Mouse (Mus musculus) hematopoietic multipotent progenitor cell, adult 10-12 weeks (in vitro differentiated cells): Measurements from ENCODE around the gene Scgb2b11. TPM values are rescaled to one million over a fixed set of nuclear protein-coding genes. Genes with fewer than 3 reads are reported as not detected.

ENCODE experiments used
- polyA plus RNA-seq: library from polyadenylated mRNA; stranded (reverse); fragments of >175 nt; gene quantifications from 2 replicates; pipeline ENCODE4 v1.2.3, GENCODE M21; 2012; ENCODE audit warnings: low replicate concordance

The Scgb2b11 gene
- not detected in 2 replicates for polyA plus RNA-seq

DNA sequence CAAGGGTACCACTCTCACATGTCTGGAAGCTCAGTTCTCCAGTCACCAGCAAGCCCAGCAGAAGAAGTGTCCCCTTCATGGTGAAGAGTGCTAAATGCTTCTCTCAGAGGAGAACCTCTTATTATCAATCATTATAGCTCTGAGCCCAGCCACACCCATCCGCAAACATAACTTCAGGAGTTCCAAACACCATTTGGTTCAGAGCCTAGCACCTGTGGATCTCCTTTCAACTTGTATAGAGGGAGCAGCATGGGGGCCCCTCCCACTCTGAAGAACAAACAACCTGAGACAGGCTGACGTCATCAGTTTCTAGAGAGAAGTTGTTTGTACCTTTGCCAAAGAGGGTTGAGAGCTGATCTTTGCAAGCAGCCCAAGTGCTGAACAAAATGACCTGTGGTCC, at the start of gene Scgb2b11:
Scgb2b11 (minus strand) TSS at position 101 of the 400 bp plus-strand sequence.

GRCm38 (mm10) chr7:32222540-32222939, 11.6 kb upstream of the Scgb2b11 start, which contains the start of gene Scgb1b11:
Scgb1b11 (plus strand) TSS chr7:32222840.

Other genes starting within 250 kb of the Scgb2b11 start
- gene Scgb1b10, start 110.3 kb downstream of the Scgb2b11 start, polyA plus RNA-seq = not detected in 2 replicates
- gene Scgb1b11, start 11.7 kb upstream of the Scgb2b11 start, polyA plus RNA-seq = not detected in 2 replicates
- gene Scgb2b12, start 116.1 kb upstream of the Scgb2b11 start, polyA plus RNA-seq = not detected in 2 replicates
- not detected in 2 replicates for gene Scgb1b12, start 123.0 kb upstream of the Scgb2b11 start, polyA plus RNA-seq
- not detected in 2 replicates for gene Scgb1b29, start 230.4 kb upstream of the Scgb2b11 start, polyA plus RNA-seq